10 mouse cellular contexts compared by ENCODE assay signal in genomic region chr5:125112588-125112987, GRCm38 (mm10).
DNase-seq lines count a peak whose midpoint lies in the region; ATAC-seq and TF ChIP-seq lines count a peak whose summit lies in the region.
"Had no signal": no experiment of that assay in that cellular context is flagged by ENCODE, and none has a peak within 500 bp of the region (broad histone marks: within the 10 kb centered on the region; RNA-seq: fewer than 3 reads in every experiment).

No protein-coding gene starts in this region.

- no peak for DNase-seq in heart, adult 11 months
- DNase-seq in embryonic facial prominence, embryonic 10.5 days (ENCODE audit: low spot score), result no peak
- no peak for DNase-seq in forebrain, postnatal 0 days
- no peak for DNase-seq in midbrain, embryonic 14.5 days
- DNase-seq in Muller cell, postnatal 12 days (ENCODE audit: inconsistent ontology term), result no peak
- DNase-seq in thymus, postnatal 14 days, result no peak
- DNase-seq in lung, postnatal 25 days (ENCODE audit: low spot score), result no peak
- DNase-seq: heart, postnatal 14 days; lung, postnatal 36 days had no signal

- H3K4me3 ChIP-seq in heart, embryonic 15.5 days, result no peak overlapping the region
- no peak overlapping the region for H3K4me3 ChIP-seq in embryonic facial prominence, embryonic 10.5 days
- no peak overlapping the region for H3K4me3 ChIP-seq in forebrain, postnatal 0 days (ENCODE audit: low read depth, low read length)
- H3K4me3 ChIP-seq in midbrain, embryonic 14.5 days (replicated peaks; ENCODE audit: low read depth, low read length), result no peak overlapping the region

- no peak for TF ChIP-seq CTCF in forebrain, postnatal 0 days (IDR thresholded peaks at IDR 0.05; ENCODE audit: low read depth)

- 53% methylated on average over 1 of the region's 1 CpGs for WGBS in heart, embryonic 15.5 days
- WGBS in embryonic facial prominence, embryonic 10.5 days, result 91% methylated on average over 1 of the region's 1 CpGs
- WGBS in forebrain, postnatal 0 days, result 67% methylated on average over 1 of the region's 1 CpGs
- WGBS in midbrain, embryonic 14.5 days, result 93% methylated on average over 1 of the region's 1 CpGs

- peaks cover 31% of the 10 kb centered on the region for H3K4me1 ChIP-seq in heart, embryonic 15.5 days (replicated peaks)
- peaks cover 51% of the 10 kb centered on the region for H3K4me1 ChIP-seq in embryonic facial prominence, embryonic 10.5 days
- peaks cover 20% of the 10 kb centered on the region for H3K4me1 ChIP-seq in forebrain, postnatal 0 days (ENCODE audit: insufficient read depth)
- peaks cover 19% of the 10 kb centered on the region for H3K4me1 ChIP-seq in midbrain, embryonic 14.5 days (ENCODE audit: control insufficient read depth, insufficient read depth, low read length)

- H3K36me3 ChIP-seq in heart, embryonic 15.5 days, result peaks cover 35% of the 10 kb centered on the region
- H3K36me3 ChIP-seq in embryonic facial prominence, embryonic 10.5 days (replicated peaks), result peaks cover 92% of the 10 kb centered on the region
- peaks cover 19% of the 10 kb centered on the region for H3K36me3 ChIP-seq in forebrain, postnatal 0 days (ENCODE audit: insufficient read depth)
- H3K36me3 ChIP-seq in midbrain, embryonic 14.5 days (ENCODE audit: control insufficient read depth, insufficient read depth, low read length), result peaks cover 38% of the 10 kb centered on the region

- H3K9ac ChIP-seq in heart, embryonic 15.5 days, result no peak overlapping the region
- H3K9ac ChIP-seq in forebrain, postnatal 0 days, result no peak overlapping the region
- H3K9ac ChIP-seq in midbrain, embryonic 14.5 days (replicated peaks; ENCODE audit: low read length), result no peak overlapping the region

- peak overlapping the region; percentile 66 for H3K27ac ChIP-seq in heart, embryonic 15.5 days
- peak overlapping the region; percentile 62 for H3K27ac ChIP-seq in embryonic facial prominence, embryonic 10.5 days (replicated peaks)
- H3K27ac ChIP-seq in forebrain, postnatal 0 days (ENCODE audit: low read depth, low read length), result peak overlapping the region; percentile 70
- peak overlapping the region; percentile 63 for H3K27ac ChIP-seq in midbrain, embryonic 14.5 days (replicated peaks; ENCODE audit: low read depth, low read length)

- no peak for ATAC-seq in heart, embryonic 15.5 days (replicated peaks; ENCODE audit: insufficient number of reproducible peaks, insufficient read depth, low FRiP score, low read depth)
- ATAC-seq in forebrain, postnatal 0 days, result peak; percentile 17
- ATAC-seq in midbrain, embryonic 14.5 days (ENCODE audit: low FRiP score, low TSS enrichment), result no peak

- no peaks in the 10 kb centered on the region for H3K9me3 ChIP-seq in heart, embryonic 15.5 days (replicated peaks)
- 0 out of 2 replicates have a peak, but pooled peaks cover 4% of the 10 kb centered on the region for H3K9me3 ChIP-seq in embryonic facial prominence, embryonic 10.5 days
- H3K9me3 ChIP-seq in forebrain, postnatal 0 days (ENCODE audit: low read length), result no peaks in the 10 kb centered on the region
- no peaks in the 10 kb centered on the region for H3K9me3 ChIP-seq in midbrain, embryonic 14.5 days (ENCODE audit: control insufficient read depth, low read length)

- no peaks in the 10 kb centered on the region for H3K27me3 ChIP-seq in heart, embryonic 15.5 days
- no peaks in the 10 kb centered on the region for H3K27me3 ChIP-seq in embryonic facial prominence, embryonic 10.5 days (replicated peaks; ENCODE audit: low read depth, poor library complexity, severe bottlenecking)
- H3K27me3 ChIP-seq in forebrain, postnatal 0 days (ENCODE audit: insufficient read depth, low read length), result no peaks in the 10 kb centered on the region
- H3K27me3 ChIP-seq in midbrain, embryonic 14.5 days (ENCODE audit: control insufficient read depth, insufficient read depth, low read length), result no peaks in the 10 kb centered on the region

- no peak overlapping the region for H3K4me2 ChIP-seq in heart, embryonic 15.5 days
- H3K4me2 ChIP-seq in forebrain, postnatal 0 days (ENCODE audit: low read depth), result no peak overlapping the region
- no peak overlapping the region for H3K4me2 ChIP-seq in midbrain, embryonic 14.5 days (ENCODE audit: low read length)
